Mouse (Mus musculus): ENCODE data around the gene Eogt.

Gene Eogt

GRCm38 (mm10) chr6:97101958-97102702 is 46.9 kb downstream of the Eogt start:
- Histone ChIP-seq H3K4me3 (replicated peaks; ENCODE audit: low read length) (peak overlapping the region; percentile 69), H3K36me3 (ENCODE audit: insufficient read depth, low read length) (no peaks in the 10 kb centered on the region), H3K4me1 (replicated peaks; ENCODE audit: low read depth, low read length) (peaks cover 89% of the 10 kb centered on the region), H3K9me3 (ENCODE audit: low read length) (no peaks in the 10 kb centered on the region), H3K27me3 (ENCODE audit: insufficient read depth, low read length) (no peaks in the 10 kb centered on the region)
- no peak for TF ChIP-seq CTCF (conservative IDR thresholded peaks at IDR 0.05; ENCODE audit: low read length)
- 0 out of 2 replicates have a peak, but pooled peaks have one; percentile 9 for TF ChIP-seq NANOG (IDR thresholded peaks at IDR 0.05; ENCODE audit: borderline replicate concordance, low read length)
- peak; percentile 80; the same call in 1 of the 2 replicates for TF ChIP-seq POU5F1 (IDR thresholded peaks at IDR 0.05; ENCODE audit: borderline replicate concordance, low read length)

- Histone ChIP-seq H3K9me3 (ENCODE audit: low read length) (no peaks in the 10 kb centered on the region), H3K4me3 (replicated peaks; ENCODE audit: low read length) (peak overlapping the region; percentile 69), H3K27me3 (ENCODE audit: insufficient read depth, low read length) (no peaks in the 10 kb centered on the region), H3K36me3 (ENCODE audit: insufficient read depth, low read length) (no peaks in the 10 kb centered on the region), H3K4me1 (replicated peaks; ENCODE audit: low read depth, low read length) (peaks cover 87% of the 10 kb centered on the region)
- TF ChIP-seq NANOG (IDR thresholded peaks at IDR 0.05; ENCODE audit: borderline replicate concordance, low read length) (no peak), CTCF (conservative IDR thresholded peaks at IDR 0.05; ENCODE audit: low read length) (no peak), POU5F1 (IDR thresholded peaks at IDR 0.05; ENCODE audit: borderline replicate concordance, low read length) (no peak)
These were observed 47.6 kb downstream of the Eogt start for GRCm38 (mm10) chr6:97101190-97101957.

GRCm38 (mm10) chr6:97082336-97082735 is 66.6 kb downstream of the Eogt start:
- Histone ChIP-seq H3K36me3 (ENCODE audit: insufficient read depth, low read length) (no peaks in the 10 kb centered on the region), H3K27me3 (ENCODE audit: insufficient read depth, low read length) (0 out of 2 replicates have a peak, but pooled peaks cover 4% of the 10 kb centered on the region), H3K4me1 (replicated peaks; ENCODE audit: low read depth, low read length) (peaks cover 41% of the 10 kb centered on the region), H3K4me3 (replicated peaks; ENCODE audit: low read length) (no peak overlapping the region), H3K9me3 (ENCODE audit: low read length) (peaks cover 6% of the 10 kb centered on the region)
- no peak for TF ChIP-seq CTCF (conservative IDR thresholded peaks at IDR 0.05; ENCODE audit: low read length)
- TF ChIP-seq POU5F1 (IDR thresholded peaks at IDR 0.05; ENCODE audit: borderline replicate concordance, low read length) = no peak
- TF ChIP-seq NANOG (IDR thresholded peaks at IDR 0.05; ENCODE audit: borderline replicate concordance, low read length) = no peak

- Histone ChIP-seq H3K4me1 (replicated peaks; ENCODE audit: low read depth, low read length) (peaks cover 41% of the 10 kb centered on the region), H3K36me3 (ENCODE audit: insufficient read depth, low read length) (no peaks in the 10 kb centered on the region), H3K27me3 (ENCODE audit: insufficient read depth, low read length) (0 out of 2 replicates have a peak, but pooled peaks cover 4% of the 10 kb centered on the region), H3K9me3 (ENCODE audit: low read length) (peaks cover 6% of the 10 kb centered on the region), H3K4me3 (replicated peaks; ENCODE audit: low read length) (no peak overlapping the region)
- no peak for TF ChIP-seq NANOG (IDR thresholded peaks at IDR 0.05; ENCODE audit: borderline replicate concordance, low read length)
- no peak for TF ChIP-seq CTCF (conservative IDR thresholded peaks at IDR 0.05; ENCODE audit: low read length)
- no peak for TF ChIP-seq POU5F1 (IDR thresholded peaks at IDR 0.05; ENCODE audit: borderline replicate concordance, low read length)
These were observed 69.0 kb downstream of the Eogt start for GRCm38 (mm10) chr6:97080016-97080415.

GRCm38 (mm10) chr6:97060074-97060681 is 88.8 kb downstream of the Eogt start, which contains the start of gene Fam19a4:
Gene Fam19a4, minus strand, starts transcription at chr6:97060413.
- peak within 1 kb of the TSS; percentile 80 for H3K4me3 ChIP-seq (replicated peaks; ENCODE audit: low read length)
- H3K9me3 ChIP-seq (ENCODE audit: low read length) = no peaks in the 10 kb centered on the region
- TF ChIP-seq POU5F1 (IDR thresholded peaks at IDR 0.05; ENCODE audit: borderline replicate concordance, low read length) (no peak), CTCF (conservative IDR thresholded peaks at IDR 0.05; ENCODE audit: low read length) (no peak), NANOG (IDR thresholded peaks at IDR 0.05; ENCODE audit: borderline replicate concordance, low read length) (no peak)
- H3K4me1 ChIP-seq (replicated peaks; ENCODE audit: low read depth, low read length) = peaks cover 65% of the 10 kb centered on the region
- H3K27me3 ChIP-seq (ENCODE audit: insufficient read depth, low read length) = peaks cover 32% of the 10 kb centered on the region
- H3K36me3 ChIP-seq (ENCODE audit: insufficient read depth, low read length) = no peaks in the 10 kb centered on the region

All from E14TG2a.4 (cell line).